Mouse (Mus musculus) gastrocnemius, postnatal 14 days (tissue): ENCODE data around the gene Kdelr2. TPM values are rescaled to one million over a fixed set of nuclear protein-coding genes. Genes with fewer than 3 reads are reported as not detected.
A peak's percentile ranks its signal among the peaks of the same experiment; 100 is the strongest.

Experiments used
- DNase-seq: peaks from one replicate; pipeline ENCODE4 v3.0.0; 2021; ENCODE audit warnings: mixed read lengths
- intact Hi-C: fragments of 180-260 bp; cut with DNase I; formaldehyde crosslinking; loops from one replicate; pipeline ENCODE4 v1.15.1; 2025; ENCODE audit warnings: low total_unique reads
- total RNA-seq, 2 experiments: library from RNA; stranded (reverse); gene quantifications; 2 replicates each; pipeline ENCODE4 v1.2.3; 2021

The Kdelr2 gene
- total RNA-seq, 2 experiments from 2014 or later, result 51.1 to 70.2 TPM

DNA sequence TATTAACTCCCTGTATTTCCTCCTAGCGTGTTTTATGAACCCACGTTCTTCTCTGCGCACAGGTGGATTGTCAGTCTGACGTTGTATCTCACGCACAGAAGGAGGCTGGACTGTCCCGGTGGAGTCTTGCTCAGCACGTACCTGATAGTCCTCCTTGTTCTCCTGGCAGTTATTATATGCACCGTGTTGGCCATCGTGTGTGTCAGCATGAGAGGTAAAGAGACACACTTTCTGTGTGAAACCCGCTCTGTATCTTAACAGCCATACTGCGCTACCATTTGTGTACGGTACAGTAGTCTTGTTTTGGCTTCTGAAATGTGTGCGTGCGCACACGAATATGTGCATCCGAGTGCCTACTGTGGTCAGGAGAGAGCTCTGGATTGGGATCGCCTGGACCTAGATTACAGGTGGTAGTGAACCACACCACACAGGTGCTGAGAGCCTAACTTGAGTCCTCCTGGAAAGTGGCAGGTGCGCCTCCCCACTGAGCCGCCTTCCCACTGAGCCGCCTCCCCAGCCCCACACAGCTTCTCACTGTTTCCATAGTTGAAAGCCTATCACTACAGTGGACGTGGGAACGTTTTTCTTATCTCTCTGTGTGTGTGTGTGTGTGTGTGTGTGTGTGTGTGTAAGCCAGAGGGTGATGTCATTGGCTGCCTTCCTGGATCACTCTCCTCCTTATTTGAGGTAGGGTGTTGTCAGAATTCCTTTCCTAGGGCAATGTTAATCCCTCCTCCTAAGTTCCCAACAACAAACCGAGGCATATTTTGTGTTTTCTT is 63.4 kb downstream of the Kdelr2 start:
- intact Hi-C loops, result no loop called here
- DNase-seq, result no peak

DNA sequence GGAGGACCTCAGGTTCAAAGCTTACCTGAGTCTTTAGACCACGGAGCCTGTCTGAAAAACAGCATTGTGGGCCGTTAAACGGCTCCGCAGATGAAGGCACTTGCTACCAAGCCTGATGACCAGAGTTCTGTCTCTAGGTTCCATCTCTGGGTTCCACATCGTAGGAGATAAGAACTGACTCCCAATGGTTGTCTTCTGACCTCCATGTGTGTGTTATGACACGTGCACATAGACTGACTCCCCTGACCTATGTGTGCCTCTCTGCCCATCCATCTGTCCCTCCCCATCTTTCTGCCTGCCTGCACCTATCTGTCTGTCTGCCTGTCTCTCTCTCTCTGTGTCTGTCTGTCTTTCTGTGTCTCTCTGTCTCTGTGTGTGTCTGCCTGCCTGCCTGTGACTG is 64.3 kb downstream of the Kdelr2 start:
- no peak for DNase-seq
- intact Hi-C loops, result no loop called here

- DNase-seq, result no peak
- intact Hi-C loops, result no loop called here
Measured at GRCm38 (mm10) chr5:143469628-143470027, 66.0 kb downstream of the Kdelr2 start.

- intact Hi-C loops, result no loop called here
Measured at GRCm38 (mm10) chr5:143470421-143471164, 67.0 kb downstream of the Kdelr2 start.

DNA sequence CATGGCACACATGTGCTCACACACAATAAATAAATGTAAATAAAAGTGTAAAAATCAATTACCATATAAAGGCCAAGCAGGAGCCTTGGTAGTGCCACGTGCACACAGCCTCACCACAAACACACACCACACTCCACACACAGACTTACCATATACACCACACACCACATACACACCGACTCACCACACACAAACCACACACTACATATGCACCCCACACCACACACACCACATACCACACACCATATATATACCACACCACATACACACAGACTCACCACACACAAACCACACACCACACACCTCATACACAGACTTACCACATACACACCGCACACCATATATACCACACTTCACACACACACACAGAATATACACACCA is 67.5 kb downstream of the Kdelr2 start:
- no peak for DNase-seq
- intact Hi-C loops, result no loop called here

More at GRCm38 (mm10) chr5:143470421-143471164, 67.0 kb downstream of the Kdelr2 start:
- DNase-seq, result peak; percentile 59

Other genes with a start within 250 kb of the Kdelr2 start
- gene Rbak, start 223.1 kb upstream of the Kdelr2 start, total RNA-seq, result 1 to 10 TPM; 4.3 to 4.5 TPM
- gene Spdye4b, start 222.8 kb upstream of the Kdelr2 start, total RNA-seq, result not detected
- not detected for gene Spdye4a, start 176.9 kb upstream of the Kdelr2 start, total RNA-seq
- 1 to 10 TPM; 7.0 to 8.6 TPM for gene Zfp12, start 168.7 kb upstream of the Kdelr2 start, total RNA-seq
- gene Zfp316, start 133.8 kb upstream of the Kdelr2 start, total RNA-seq, result 1 to 10 TPM; 2.8 to 3.5 TPM
- under 1 TPM; 0.33 to 0.44 TPM for gene Zfp853, start 110.2 kb upstream of the Kdelr2 start, total RNA-seq
- 1 to 10 TPM; 8.3 to 9.4 TPM for gene E130309D02Rik, start 88.5 kb upstream of the Kdelr2 start, total RNA-seq
- gene Zdhhc4, start 74.6 kb upstream of the Kdelr2 start, total RNA-seq, result 10 to 100 TPM; 31.6 to 33.8 TPM
- gene Grid2ip, start 46.5 kb upstream of the Kdelr2 start, total RNA-seq, result not detected
- 1 to 10 TPM; 3.7 to 5.3 TPM for gene Daglb, start 60.7 kb downstream of the Kdelr2 start, total RNA-seq
- 100 to 1,000 TPM; 197 to 208 TPM for gene Rac1, start 124.2 kb downstream of the Kdelr2 start, total RNA-seq
- 10 to 100 TPM; 33.5 to 39.5 TPM for gene Cyth3, start 218.6 kb downstream of the Kdelr2 start, total RNA-seq